Mouse (Mus musculus): Measurements from ENCODE around the gene Slco3a1.

DNA sequence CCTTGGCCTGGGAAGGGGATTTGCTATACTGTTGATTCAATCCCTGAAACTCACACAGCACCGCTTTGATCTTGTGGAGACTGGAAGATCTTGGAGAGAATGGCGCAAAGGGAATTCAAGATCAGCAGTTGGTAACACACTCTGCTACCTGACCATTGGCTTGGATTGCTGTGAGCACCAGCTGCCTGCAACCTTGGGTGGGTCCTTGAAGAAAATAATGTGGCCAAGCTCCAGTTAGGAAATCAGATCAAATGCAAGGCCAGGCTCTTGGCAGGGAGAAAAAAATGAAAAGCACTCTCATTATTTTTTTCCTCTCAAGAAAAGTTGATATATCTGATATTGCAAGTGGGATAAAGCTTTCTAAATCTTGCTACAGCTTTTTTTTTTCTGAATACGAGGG is 298.3 kb downstream of the Slco3a1 start:
- TF ChIP-seq ZC3H11A (IDR thresholded peaks at IDR 0.05; ENCODE audit: borderline replicate concordance, low read depth, low read length) (no peak), CHD2 (IDR thresholded peaks at IDR 0.05; ENCODE audit: low read depth, low read length) (no peak), HCFC1 (IDR thresholded peaks at IDR 0.05; ENCODE audit: borderline replicate concordance, insufficient read depth, low read length) (no peak), MAFK (IDR thresholded peaks at IDR 0.05; ENCODE audit: insufficient read depth, low read depth, low read length) (no peak)
